Mouse (Mus musculus) midbrain, postnatal 0 days (tissue): ENCODE measurements around the gene Msh5. TPM values are rescaled to one million over a fixed set of nuclear protein-coding genes. Genes with fewer than 3 reads are reported as not detected.

ENCODE experiments used
- ATAC-seq: fragments of 200-750 bp; cut with Nextera tagmentation; 2 replicates; pipeline ENCODE4 v1.8.0; 2017; ENCODE audit warnings: moderate number of reproducible peaks, mild to moderate bottlenecking, moderate TSS enrichment, moderate library complexity; ENCODE audit not compliant: low FRiP score
- DNase-seq: peaks from one replicate; pipeline ENCODE4 v3.0.0-alpha.2; 2015; ENCODE audit warnings: low spot score
- H3K27ac ChIP-seq: fragments of 300-500 bp; sonication (generic); 2 replicates; pipeline ENCODE4 v1.5.1; 2014; ENCODE audit warnings: low read depth, mild to moderate bottlenecking, low read length, mixed read lengths
- H3K27me3 ChIP-seq: fragments of 300-500 bp; sonication (generic); 2 replicates; pipeline ENCODE4 v1.6.1; 2014; ENCODE audit warnings: low read length, control low read depth, mixed read lengths; ENCODE audit not compliant: insufficient read depth
- H3K36me3 ChIP-seq: fragments of 300-500 bp; sonication (generic); 2 replicates; pipeline ENCODE4 v1.6.1; 2014; ENCODE audit warnings: low read length, control low read depth, mixed read lengths; ENCODE audit not compliant: insufficient read depth
- H3K4me1 ChIP-seq: fragments of 300-500 bp; sonication (generic); 2 replicates; pipeline ENCODE4 v1.6.1; 2014; ENCODE audit warnings: mild to moderate bottlenecking, control low read depth, antibody characterized with exemption, low read length, mixed read lengths; ENCODE audit not compliant: insufficient read depth
- H3K4me2 ChIP-seq: fragments of 300-500 bp; sonication (generic); 2 replicates; pipeline ENCODE4 v1.6.1; 2014; ENCODE audit warnings: low read depth, mild to moderate bottlenecking, low read length, mixed read lengths; ENCODE audit not compliant: poor library complexity, severe bottlenecking
- H3K4me3 ChIP-seq: fragments of 300-500 bp; sonication (generic); 2 replicates; pipeline ENCODE4 v1.5.1; 2014; ENCODE audit warnings: low read depth, mild to moderate bottlenecking, low read length, moderate library complexity
- H3K9ac ChIP-seq: fragments of 300-500 bp; sonication (generic); replicated peaks from 2 replicates; pipeline ENCODE4 v1.6.1; 2014; ENCODE audit warnings: mild to moderate bottlenecking, low read length, moderate library complexity, mixed read lengths; ENCODE audit not compliant: poor library complexity, severe bottlenecking
- H3K9me3 ChIP-seq: fragments of 300-500 bp; sonication (generic); 2 replicates; pipeline ENCODE4 v1.6.1; 2016; ENCODE audit warnings: low read length, control low read depth
- CTCF ChIP-seq: IDR thresholded peaks from 2 replicates; pipeline ENCODE4 v1.5.1; 2016; ENCODE audit warnings: antibody characterized with exemption, mild to moderate bottlenecking
- WGBS: fragments of 180-500 bp; shearing (Covaris S2); extraction: QIAGEN DNeasy Blood & Tissue Kit; methylation state at CpG from one replicate; pipeline ENCODE4 v1.1.7; 2014; 5-methylcytosine and 5-hydroxymethylcytosine counted together
- polyA plus RNA-seq: library from polyadenylated mRNA; unstranded; fragments of >200 nt; fragmentation: Nextera tagmentation; extraction: Ambion mirVana; gene quantifications from 2 replicates; pipeline ENCODE4 v1.2.1, GENCODE M21; 2015
- total RNA-seq: library from RNA; depleted of rRNA; stranded (reverse); fragments of >200 nt; gene quantifications from 2 replicates; pipeline ENCODE4 v1.2.3, GENCODE M21; 2014

Gene Msh5
- total and polyA plus RNA-seq, 2 experiments from 2014 or later, result 1.3 to 3.8 TPM

- no peak within 1 kb of the TSS for H3K9ac ChIP-seq
- no peak for TF ChIP-seq CTCF
- ATAC-seq (no peak), DNase-seq (peak; percentile 28)
- H3K4me3 ChIP-seq, result peak within 1 kb of the TSS; percentile 16; the same call in 1 of the 2 replicates
- WGBS, result 4% methylated on average over 47 of the region's 48 CpGs
- H3K4me2 ChIP-seq, result peak within 1 kb of the TSS; percentile 38
- H3K27me3 ChIP-seq, result peaks cover 20% of the 10 kb centered on the region; the same call in 1 of the 2 replicates
- H3K9me3 ChIP-seq, result no peaks in the 10 kb centered on the region
- no peak within 1 kb of the TSS for H3K27ac ChIP-seq
- peaks cover under 1% of the 10 kb centered on the region for H3K4me1 ChIP-seq
- H3K36me3 ChIP-seq, result peaks cover 6% of the 10 kb centered on the region; the same call in 1 of the 2 replicates
These were observed 18.7 kb upstream of the Msh5 start, which contains the start of gene Ly6g6c for GRCm38 (mm10) chr17:35064951-35065947. Gene Ly6g6c (plus strand): TSS chr17:35065388.

DNA sequence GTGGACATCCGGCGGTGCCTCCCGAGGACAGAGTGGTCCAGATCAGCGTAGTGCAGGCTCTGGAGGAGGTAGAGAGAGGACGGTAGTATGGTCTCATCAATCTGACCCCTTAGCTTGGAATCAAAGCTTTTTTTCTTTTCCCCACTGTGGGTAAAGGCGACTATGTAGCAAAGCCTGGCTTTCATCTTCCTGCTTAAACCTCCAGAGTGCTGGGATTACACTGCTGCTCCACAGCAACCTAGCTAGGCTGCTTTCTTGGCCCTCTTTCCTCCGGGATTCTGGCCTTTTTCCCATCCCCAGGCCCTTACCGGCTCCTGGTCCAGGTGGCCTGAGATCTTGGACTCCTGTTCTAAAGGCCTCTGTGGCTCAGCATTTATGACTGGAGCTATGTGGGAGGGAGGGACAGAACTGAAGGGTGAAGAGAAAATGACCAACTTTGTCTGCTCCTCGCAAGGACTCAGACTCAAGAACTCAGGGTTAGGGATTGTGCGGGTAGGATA lies 17.9 kb upstream of the Msh5 start:
- no peak overlapping the region for H3K27ac ChIP-seq
- DNase-seq (no peak), ATAC-seq (no peak)
- TF ChIP-seq CTCF, result no peak
- WGBS, result 44% methylated on average over 10 of the region's 10 CpGs
- H3K36me3 ChIP-seq, result peaks cover 6% of the 10 kb centered on the region; the same call in 1 of the 2 replicates
- H3K4me2 ChIP-seq, result no peak overlapping the region
- peaks cover 20% of the 10 kb centered on the region; the same call in 1 of the 2 replicates for H3K27me3 ChIP-seq
- no peak overlapping the region for H3K4me3 ChIP-seq
- H3K9me3 ChIP-seq, result no peaks in the 10 kb centered on the region
- H3K9ac ChIP-seq, result no peak overlapping the region
- H3K4me1 ChIP-seq, result peaks cover 4% of the 10 kb centered on the region

DNA sequence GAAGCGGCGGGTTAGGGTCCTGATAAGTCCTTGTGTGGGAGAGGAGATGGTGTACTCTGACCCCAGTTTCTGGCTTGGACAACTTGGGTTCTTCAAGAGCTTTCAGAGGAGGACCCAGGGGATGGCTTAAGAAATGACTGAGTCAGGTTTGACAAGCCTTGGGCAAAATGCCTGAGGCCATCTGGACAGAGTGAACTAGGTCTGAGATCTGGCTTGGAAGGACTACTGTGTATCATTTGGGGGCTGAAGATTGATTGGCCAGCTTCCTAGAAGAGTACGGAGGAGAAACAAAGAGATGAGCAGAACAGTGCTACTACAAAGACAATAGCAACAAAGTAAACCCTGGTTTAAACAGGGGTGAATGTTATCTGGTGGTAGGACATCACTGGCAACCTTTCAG lies 16.9 kb upstream of the Msh5 start:
- Histone ChIP-seq H3K4me3 (no peak overlapping the region), H3K9me3 (no peaks in the 10 kb centered on the region), H3K27me3 (peaks cover 20% of the 10 kb centered on the region; the same call in 1 of the 2 replicates), H3K4me2 (no peak overlapping the region), H3K27ac (no peak overlapping the region), H3K9ac (no peak overlapping the region), H3K4me1 (peaks cover 4% of the 10 kb centered on the region), H3K36me3 (peaks cover 6% of the 10 kb centered on the region; the same call in 1 of the 2 replicates)
- ATAC-seq (no peak), DNase-seq (peak; percentile 63)
- no peak for TF ChIP-seq CTCF
- WGBS, result 91% methylated on average over 3 of the region's 3 CpGs

- Histone ChIP-seq H3K36me3 (peaks cover 6% of the 10 kb centered on the region; the same call in 1 of the 2 replicates), H3K27me3 (peaks cover 20% of the 10 kb centered on the region; the same call in 1 of the 2 replicates), H3K4me3 (no peak overlapping the region), H3K9ac (no peak overlapping the region), H3K9me3 (no peaks in the 10 kb centered on the region), H3K27ac (no peak overlapping the region), H3K4me2 (no peak overlapping the region), H3K4me1 (peaks cover 4% of the 10 kb centered on the region)
- no peak for TF ChIP-seq CTCF
- DNase-seq (no peak), ATAC-seq (no peak)
- 88% methylated on average over 8 of the region's 8 CpGs for WGBS
These were observed 14.8 kb upstream of the Msh5 start for GRCm38 (mm10) chr17:35061299-35061698.

GRCm38 (mm10) chr17:35060737-35061297 lies 14.3 kb upstream of the Msh5 start:
- Histone ChIP-seq H3K27me3 (peaks cover 20% of the 10 kb centered on the region; the same call in 1 of the 2 replicates), H3K4me2 (peak overlapping the region; percentile 79), H3K4me1 (peaks cover 4% of the 10 kb centered on the region), H3K36me3 (peaks cover 6% of the 10 kb centered on the region; the same call in 1 of the 2 replicates), H3K9me3 (no peaks in the 10 kb centered on the region), H3K9ac (no peak overlapping the region), H3K4me3 (0 out of 2 replicates have a peak overlapping the region, but pooled peaks have one; percentile 72), H3K27ac (no peak overlapping the region)
- DNase-seq (no peak), ATAC-seq (no peak)
- 67% methylated on average over 22 of the region's 22 CpGs for WGBS
- TF ChIP-seq CTCF, result no peak
